Mouse (Mus musculus) neural tube, embryonic 12.5 days (tissue): Measurements from ENCODE around the gene Bhmt2. TPM values are rescaled to one million over a fixed set of nuclear protein-coding genes. Genes with fewer than 3 reads are reported as not detected.

Experiments used
- polyA plus RNA-seq: library from polyadenylated mRNA; unstranded; fragments of >200 nt; fragmentation: Nextera tagmentation; extraction: Ambion mirVana; gene quantifications from 2 replicates; pipeline ENCODE4 v1.2.1, GENCODE M21; 2016

Gene Bhmt2
- polyA plus RNA-seq, 1 experiment from 2014 or later = not detected

Other genes with a start within 250 kb of the Bhmt2 start
- gene Jmy, start 174.5 kb downstream of the Bhmt2 start, polyA plus RNA-seq = 9.6 and 14.1 TPM in 2 replicates
- not detected in 2 replicates for gene Bhmt, start 36.3 kb downstream of the Bhmt2 start, polyA plus RNA-seq
- gene Dmgdh, start 131 bp upstream of the Bhmt2 start, polyA plus RNA-seq = 0.06 and 0.09 TPM in 2 replicates
- gene Arsb, start 97.3 kb upstream of the Bhmt2 start, polyA plus RNA-seq = 6.2 and 7.6 TPM in 2 replicates